Mouse (Mus musculus): ENCODE results near the gene Plk3.
"Not testable (repeated sequence)": the region's sequence is repeated elsewhere in the genome, so short reads cannot be mapped to it uniquely, and the experiment has no call there.

The Plk3 gene

GRCm38 (mm10) chr4:117133817-117134600 lies at the start of gene Plk3:
Gene Plk3 (minus strand): TSS chr4:117133963.
- peak; percentile 95 to 97 for DNase-seq (ENCODE audit: low spot score in 2 of 2)

GRCm38 (mm10) chr4:117182759-117183096 lies 49.0 kb upstream of the Plk3 start:
- not testable (repeated sequence) for DNase-seq (ENCODE audit: low spot score in 2 of 2)

- DNase-seq (ENCODE audit: low spot score in 2 of 2) = peak; percentile 90 to 95
Measured at GRCm38 (mm10) chr4:117181863-117182758, 48.3 kb upstream of the Plk3 start, which contains the start of gene Kif2c. Gene Kif2c (minus strand): TSS chr4:117182639.

- DNase-seq (ENCODE audit: low spot score in 2 of 2) = no peak
Measured at GRCm38 (mm10) chr4:117169936-117170335, 36.2 kb upstream of the Plk3 start.

GRCm38 (mm10) chr4:117161183-117161582 lies 27.4 kb upstream of the Plk3 start:
- DNase-seq (ENCODE audit: low spot score in 2 of 2) = no peak

- no peak for DNase-seq (ENCODE audit: low spot score in 2 of 2)
Measured at GRCm38 (mm10) chr4:117159666-117160065, 25.9 kb upstream of the Plk3 start.

- DNase-seq (ENCODE audit: low spot score in 2 of 2) = no peak
Measured at GRCm38 (mm10) chr4:117156372-117156771, 22.6 kb upstream of the Plk3 start.

GRCm38 (mm10) chr4:117155792-117156355 lies 22.1 kb upstream of the Plk3 start, which contains the start of gene Rps8:
Gene Rps8 (minus strand): TSS chr4:117156243.
- peak; percentile 79 to 89 for DNase-seq (ENCODE audit: low spot score in 2 of 2)

GRCm38 (mm10) chr4:117155020-117155791 lies 21.4 kb upstream of the Plk3 start:
- DNase-seq (ENCODE audit: low spot score in 2 of 2) = no peak

- DNase-seq (ENCODE audit: low spot score in 2 of 2) = no peak
Measured at GRCm38 (mm10) chr4:117152714-117153113, 19.0 kb upstream of the Plk3 start.

GRCm38 (mm10) chr4:117151416-117151815 lies 17.7 kb upstream of the Plk3 start:
- DNase-seq (ENCODE audit: low spot score in 2 of 2) = no peak

- no peak for DNase-seq (ENCODE audit: low spot score in 2 of 2)
Measured at GRCm38 (mm10) chr4:117150212-117150733, 16.5 kb upstream of the Plk3 start.

- no peak for DNase-seq (ENCODE audit: low spot score in 2 of 2)
Measured at GRCm38 (mm10) chr4:117149291-117150211, 15.8 kb upstream of the Plk3 start.

- no peak for DNase-seq (ENCODE audit: low spot score in 2 of 2)
Measured at GRCm38 (mm10) chr4:117148815-117149214, 15.1 kb upstream of the Plk3 start.

GRCm38 (mm10) chr4:117148047-117148713 lies 14.4 kb upstream of the Plk3 start:
- no peak for DNase-seq (ENCODE audit: low spot score in 2 of 2)

GRCm38 (mm10) chr4:117146176-117146575 lies 12.4 kb upstream of the Plk3 start:
- DNase-seq (ENCODE audit: low spot score in 2 of 2) = peak; percentile 93 to 99

GRCm38 (mm10) chr4:117145248-117145647 lies 11.5 kb upstream of the Plk3 start:
- peak in 1 of 2 experiments; percentile 60 for DNase-seq (ENCODE audit: low spot score in 2 of 2)

- DNase-seq (ENCODE audit: low spot score in 2 of 2) = no peak
Measured at GRCm38 (mm10) chr4:117143023-117143422, 9.3 kb upstream of the Plk3 start.

GRCm38 (mm10) chr4:117140613-117141012 lies 6.8 kb upstream of the Plk3 start:
- DNase-seq (ENCODE audit: low spot score in 2 of 2) = no peak

- no peak for DNase-seq (ENCODE audit: low spot score in 2 of 2)
Measured at GRCm38 (mm10) chr4:117139217-117139612, 5.5 kb upstream of the Plk3 start.

All from spleen, postnatal 4 days (tissue).